Mouse (Mus musculus) left cerebral cortex, adult 8-10 months (tissue): ENCODE data around the gene Fbll1. TPM values are rescaled to one million over a fixed set of nuclear protein-coding genes. Genes with fewer than 3 reads are reported as not detected.

Source experiments
- microRNA-seq, 2 experiments: library from miRNA; unstranded; fragments of <30 nt; microRNA quantifications; one replicate each; pipeline ENCODE4 v1.2.0; 2022
- total RNA-seq, 4 experiments: library from RNA; stranded (reverse); gene quantifications; 2 replicates each; pipeline ENCODE4 v1.2.4; 2022

Fbll1 gene
- total RNA-seq, 4 experiments from 2014 or later, result 38.5 to 41.3 (median 41.0) TPM

Small RNAs within 50 kb of the gene (microRNA-seq; reads per million reads assigned to microRNA genes)
- gene Mir103-1, result 1.8 to 4.0 reads per million in 2 experiments

Other genes with a start within 250 kb of the Fbll1 start
- 10 to 100 TPM; 34.3 to 36.8 (median 36.1) TPM for gene Pank3, start 29.4 kb downstream of the Fbll1 start, total RNA-seq
- 10 to 100 TPM; 41.5 to 51.4 (median 50.0) TPM for gene Rars, start 35.6 kb upstream of the Fbll1 start, total RNA-seq
- 100 to 1,000 TPM in 3 of 4 experiments, 10 to 100 TPM in 1; 95.1 to 109 (median 101) TPM for gene Wwc1, start 181.6 kb upstream of the Fbll1 start, total RNA-seq